Mouse (Mus musculus) embryonic facial prominence, embryonic 12.5 days (tissue): ENCODE results near the gene Stag1. TPM values are rescaled to one million over a fixed set of nuclear protein-coding genes. Genes with fewer than 3 reads are reported as not detected.

Source experiments
- ATAC-seq: fragments of 200-750 bp; cut with Nextera tagmentation; 2 replicates; pipeline ENCODE4 v1.8.0; 2017; ENCODE audit not compliant: insufficient number of reproducible peaks, insufficient read depth, low FRiP score, low TSS enrichment
- H3K27ac ChIP-seq: fragments of 300-500 bp; sonication (generic); 2 replicates; pipeline ENCODE4 v1.5.1; 2016; ENCODE audit warnings: mild to moderate bottlenecking
- H3K27me3 ChIP-seq: fragments of 300-500 bp; sonication (generic); 2 replicates; pipeline ENCODE4 v1.6.1; 2016; ENCODE audit warnings: mild to moderate bottlenecking, moderate library complexity
- H3K36me3 ChIP-seq: fragments of 300-500 bp; sonication (generic); 2 replicates; pipeline ENCODE4 v1.6.1; 2016; ENCODE audit warnings: mild to moderate bottlenecking
- H3K4me1 ChIP-seq: fragments of 300-500 bp; sonication (generic); 2 replicates; pipeline ENCODE4 v1.6.1; 2016
- H3K4me2 ChIP-seq: fragments of 300-500 bp; sonication (generic); replicated peaks from 2 replicates; pipeline ENCODE4 v1.6.1; 2016; ENCODE audit warnings: mild to moderate bottlenecking, moderate library complexity
- H3K4me3 ChIP-seq: fragments of 300-500 bp; sonication (generic); 2 replicates; pipeline ENCODE4 v1.5.1; 2016; ENCODE audit warnings: mild to moderate bottlenecking
- H3K9ac ChIP-seq: fragments of 300-500 bp; sonication (generic); 2 replicates; pipeline ENCODE4 v1.6.1; 2016; ENCODE audit warnings: mild to moderate bottlenecking, moderate library complexity
- H3K9me3 ChIP-seq: fragments of 300-500 bp; sonication (generic); 2 replicates; pipeline ENCODE4 v1.6.1; 2016; ENCODE audit warnings: mild to moderate bottlenecking, moderate library complexity
- WGBS: fragments of 180-500 bp; shearing (Covaris S2); methylation state at CpG from one replicate; pipeline ENCODE4 v1.1.7; 2016; 5-methylcytosine and 5-hydroxymethylcytosine counted together
- polyA plus RNA-seq: library from polyadenylated mRNA; unstranded; fragments of >200 nt; fragmentation: Nextera tagmentation; extraction: Ambion mirVana; gene quantifications from 2 replicates; pipeline ENCODE4 v1.2.1, GENCODE M21; 2016

Gene Stag1
- polyA plus RNA-seq, 1 experiment from 2014 or later: 60.6 TPM

DNA sequence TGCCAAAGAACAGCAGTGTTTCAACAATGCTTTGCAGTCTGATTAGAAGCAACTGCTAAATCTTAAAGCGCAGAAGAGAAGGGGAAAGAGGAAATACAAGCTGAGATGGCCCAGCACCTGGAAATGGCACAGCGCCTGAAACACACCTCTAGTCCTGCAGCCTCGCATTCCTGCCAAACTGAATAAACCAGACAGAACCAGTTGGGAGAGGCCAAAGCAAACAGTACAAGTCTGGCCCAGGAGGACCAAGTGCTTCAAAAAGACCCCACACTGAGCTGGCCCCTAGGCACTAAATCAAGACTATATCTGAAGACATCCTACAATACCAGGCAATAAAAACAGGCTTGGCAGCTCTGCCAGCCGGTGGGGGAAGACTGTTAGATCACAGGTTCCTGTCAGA, 408.3 kb downstream of the Stag1 start:
- 73% methylated on average over 4 of the region's 4 CpGs for WGBS
- H3K4me2 ChIP-seq: no peak overlapping the region
- no peak for ATAC-seq
- no peaks in the 10 kb centered on the region; the same call in 1 of the 2 replicates for H3K9me3 ChIP-seq
- no peaks in the 10 kb centered on the region for H3K27me3 ChIP-seq
- H3K4me3 ChIP-seq: no peak overlapping the region
- no peak overlapping the region for H3K9ac ChIP-seq
- no peaks in the 10 kb centered on the region for H3K4me1 ChIP-seq
- H3K36me3 ChIP-seq: peaks cover 4% of the 10 kb centered on the region
- no peak overlapping the region for H3K27ac ChIP-seq

Other genes with a start within 250 kb of the Stag1 start
- gene Il20rb, start 111.0 kb upstream of the Stag1 start, polyA plus RNA-seq: 1.2 and 1.3 TPM in 2 replicates
- 75.2 and 79.6 TPM in 2 replicates for gene Nck1, start 51.7 kb upstream of the Stag1 start, polyA plus RNA-seq
- gene Slc35g2, start 26.7 kb upstream of the Stag1 start, polyA plus RNA-seq: 4.4 and 5.2 TPM in 2 replicates